Mouse (Mus musculus) right cerebral cortex, adult 2 months (tissue): Measurements from ENCODE around the gene Rbm38.
A peak's percentile ranks its signal among the peaks of the same experiment; 100 is the strongest.

Experiments used
- DNase-seq, 2 experiments: peaks; one replicate each; pipeline ENCODE4 v3.0.0; 2021 to 2022; ENCODE audit warnings: low spot score in 2 of 2

The Rbm38 gene

GRCm38 (mm10) chr2:173020430-173020829 is at the start of gene Rbm38:
Gene Rbm38, plus strand, starts transcription at chr2:173020498.
- DNase-seq = no peak

- no peak for DNase-seq
Observed at GRCm38 (mm10) chr2:172971865-172972264, 48.4 kb upstream of the Rbm38 start.

GRCm38 (mm10) chr2:172973806-172974565 is 46.3 kb upstream of the Rbm38 start:
- DNase-seq = no peak

GRCm38 (mm10) chr2:172974701-172975100 is 45.6 kb upstream of the Rbm38 start:
- DNase-seq = no peak

GRCm38 (mm10) chr2:172975159-172975558 is 45.1 kb upstream of the Rbm38 start:
- no peak for DNase-seq

GRCm38 (mm10) chr2:172976661-172977238 is 43.5 kb upstream of the Rbm38 start:
- DNase-seq = no peak

GRCm38 (mm10) chr2:172977409-172978130 is 42.7 kb upstream of the Rbm38 start, which contains the start of gene Spo11:
Gene Spo11, plus strand, starts transcription at chr2:172977700.
- DNase-seq = no peak

GRCm38 (mm10) chr2:172978131-172978633 is 42.1 kb upstream of the Rbm38 start:
- no peak for DNase-seq

- no peak for DNase-seq
Observed at GRCm38 (mm10) chr2:172979666-172980345, 40.5 kb upstream of the Rbm38 start.

GRCm38 (mm10) chr2:172982776-172983561 is 37.3 kb upstream of the Rbm38 start:
- no peak for DNase-seq

- DNase-seq = no peak
Observed at GRCm38 (mm10) chr2:172990161-172990560, 30.1 kb upstream of the Rbm38 start.

GRCm38 (mm10) chr2:172996207-172996606 is 24.1 kb upstream of the Rbm38 start:
- peak; percentile 84 to 88 for DNase-seq

GRCm38 (mm10) chr2:172997748-172998147 is 22.6 kb upstream of the Rbm38 start:
- no peak for DNase-seq

- no peak for DNase-seq
Observed at GRCm38 (mm10) chr2:172998478-172998877, 21.8 kb upstream of the Rbm38 start.

- DNase-seq = peak; percentile 99
Observed at GRCm38 (mm10) chr2:172999630-173000284, 20.5 kb upstream of the Rbm38 start, which contains the start of gene Rae1. Gene Rae1, plus strand, starts transcription at chr2:173000117.

GRCm38 (mm10) chr2:173000285-173000652 is 20.0 kb upstream of the Rbm38 start:
- no peak for DNase-seq

GRCm38 (mm10) chr2:173000921-173001320 is 19.4 kb upstream of the Rbm38 start:
- DNase-seq = no peak

- no peak for DNase-seq
Observed at GRCm38 (mm10) chr2:173003737-173004136, 16.6 kb upstream of the Rbm38 start.

GRCm38 (mm10) chr2:173010220-173010717 is 10.0 kb upstream of the Rbm38 start:
- no peak for DNase-seq

GRCm38 (mm10) chr2:173011440-173011839 is 8.9 kb upstream of the Rbm38 start:
- no peak for DNase-seq
